Mouse (Mus musculus) adrenal gland, adult 10 weeks (tissue): ENCODE data around the gene Leng1. TPM values are rescaled to one million over a fixed set of nuclear protein-coding genes. Genes with fewer than 3 reads are reported as not detected.

ENCODE experiments used
- polyA plus RNA-seq: library from polyadenylated mRNA; stranded (reverse); fragments of 350-450 nt; fragmentation: Illumina TruSeq; extraction: RNeasy Lipid Tissue Mini Kit (QIAGEN cat#74804); gene quantifications from one replicate; pipeline ENCODE4 v1.2.3, GENCODE M21; 2014; ENCODE audit warnings: low read depth, low replicate concordance

Gene Leng1
- polyA plus RNA-seq, result 6.0 TPM

DNA sequence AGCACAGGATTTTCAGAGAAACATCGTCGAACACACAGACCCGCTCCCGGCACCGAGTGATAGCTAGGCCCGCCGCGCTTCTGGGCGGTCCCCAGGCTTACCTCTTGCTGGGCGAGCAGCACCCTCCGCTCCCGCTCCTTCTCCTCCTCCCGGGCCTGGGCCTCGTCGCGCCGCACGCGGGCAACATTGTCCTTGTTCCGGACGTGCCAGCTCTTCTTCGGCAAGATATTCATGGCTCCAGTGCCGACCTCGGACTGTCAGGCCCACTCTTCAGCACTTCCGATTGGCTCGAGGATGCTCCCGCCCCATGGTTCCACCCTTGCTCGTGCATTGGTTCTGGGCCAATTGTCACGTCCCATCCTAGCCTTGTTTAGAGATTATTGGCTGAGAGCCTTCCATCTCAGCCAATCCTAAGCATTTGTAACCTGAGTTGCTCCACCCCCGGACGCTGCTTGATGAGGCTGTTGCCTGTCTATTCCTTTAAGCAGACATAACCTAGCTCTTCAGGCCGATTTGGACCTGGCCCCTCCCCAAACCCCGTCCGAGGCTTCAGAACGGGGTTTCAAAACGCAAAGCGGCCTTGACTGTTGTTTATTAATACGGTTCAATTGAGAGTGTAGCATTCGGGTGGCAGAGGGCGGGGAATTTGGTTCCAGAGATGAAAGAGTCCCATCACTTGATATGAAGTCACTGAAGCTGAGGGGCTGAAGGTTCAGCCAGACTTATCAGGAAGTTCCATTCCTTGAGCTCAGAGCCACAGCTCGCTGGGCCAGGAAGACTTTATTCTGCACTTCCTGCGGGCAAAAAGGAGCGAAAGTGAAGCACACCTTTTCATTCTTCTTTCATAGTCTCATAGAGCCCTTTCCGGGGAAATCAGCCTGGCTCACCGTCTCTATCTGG lies at the start of gene Leng1:
Gene Leng1, minus strand, starts transcription at position 626 of the 900 bp plus-strand sequence.

GRCm38 (mm10) chr7:3703879-3704441 lies 38.3 kb upstream of the Leng1 start, which contains the start of gene Rps9:
Gene Rps9 (plus strand): TSS chr7:3703993.

DNA sequence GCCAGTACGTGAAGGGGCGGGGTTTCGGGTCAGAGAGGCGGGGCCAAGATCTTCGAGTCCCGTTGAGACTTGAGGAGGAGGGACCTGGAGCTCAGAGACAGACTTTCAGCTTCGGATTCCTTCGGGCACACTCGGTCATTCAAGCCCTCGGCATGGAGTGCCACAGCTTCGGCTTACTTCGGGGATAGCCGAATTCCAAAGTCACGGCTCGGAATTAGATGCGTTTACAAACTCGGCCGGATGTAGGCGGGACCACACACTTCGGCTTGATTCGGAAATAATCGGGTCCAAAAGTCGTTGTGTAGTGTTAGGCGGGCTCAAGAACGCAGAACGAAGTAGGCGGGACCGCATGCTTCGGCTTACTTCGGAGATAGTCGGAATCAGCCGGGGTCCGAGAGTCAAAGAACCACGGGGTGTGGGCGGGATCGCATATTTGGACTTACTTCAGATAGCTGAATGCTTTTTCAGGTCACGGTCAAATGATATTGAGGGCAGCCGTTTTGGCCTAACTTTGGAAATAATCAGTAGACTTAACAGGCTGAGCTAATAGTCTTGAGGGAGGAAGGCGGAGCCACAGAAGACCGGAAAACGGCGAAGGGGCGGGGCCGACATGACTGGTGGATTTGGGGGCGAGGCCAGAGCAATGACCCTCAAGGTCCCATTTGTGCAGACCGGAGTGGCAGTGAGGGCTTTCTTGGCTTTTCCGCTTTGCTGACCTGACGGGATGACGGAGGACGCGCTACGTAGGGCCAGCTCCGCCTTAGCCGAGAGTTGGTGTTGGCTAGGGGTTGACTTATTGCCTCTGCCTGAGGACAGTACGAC lies 27.6 kb upstream of the Leng1 start, which contains the start of gene Mboat7:
Gene Mboat7, minus strand, starts transcription at position 537 of the 822 bp plus-strand sequence.

GRCm38 (mm10) chr7:3692382-3692986 lies 26.8 kb upstream of the Leng1 start, which contains the start of gene Tsen34:
Gene Tsen34 (plus strand): TSS chr7:3692863.

DNA sequence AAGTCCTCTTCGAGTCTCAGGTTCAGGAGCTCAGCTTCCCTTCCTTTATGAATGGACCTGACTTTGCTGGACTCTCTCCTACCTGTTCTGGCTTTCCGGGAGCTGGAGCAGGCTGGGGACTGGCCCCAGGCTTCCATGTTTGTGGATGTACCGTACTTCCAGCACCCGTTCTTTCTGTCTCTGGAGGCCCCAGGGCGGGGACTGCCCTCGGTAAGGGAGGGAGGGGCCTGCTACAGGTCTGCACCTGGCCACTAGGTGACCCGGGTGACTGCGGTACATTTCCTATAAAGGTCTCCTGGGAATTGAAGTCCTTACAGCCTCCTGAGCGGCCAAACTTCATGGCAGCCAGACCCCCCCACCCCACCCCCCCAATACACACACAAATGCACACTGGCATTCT lies 11.7 kb upstream of the Leng1 start, which contains the start of gene Tmc4:
Gene Tmc4, minus strand, starts transcription at position 212 of the 400 bp plus-strand sequence.

GRCm38 (mm10) chr7:3644672-3645487 lies 20.8 kb downstream of the Leng1 start, which contains the start of gene Cnot3:
Gene Cnot3 (plus strand): TSS chr7:3645268.

GRCm38 (mm10) chr7:3629543-3630477 lies 35.8 kb downstream of the Leng1 start, which contains the start of the genes Tfpt and Prpf31:
Gene Tfpt (minus strand): TSS chr7:3629929.
Gene Prpf31 (plus strand): TSS chr7:3629985.

GRCm38 (mm10) chr7:3617242-3617995 lies 48.2 kb downstream of the Leng1 start, which contains the start of gene Ndufa3:
Gene Ndufa3 (plus strand): TSS chr7:3617373.

DNA sequence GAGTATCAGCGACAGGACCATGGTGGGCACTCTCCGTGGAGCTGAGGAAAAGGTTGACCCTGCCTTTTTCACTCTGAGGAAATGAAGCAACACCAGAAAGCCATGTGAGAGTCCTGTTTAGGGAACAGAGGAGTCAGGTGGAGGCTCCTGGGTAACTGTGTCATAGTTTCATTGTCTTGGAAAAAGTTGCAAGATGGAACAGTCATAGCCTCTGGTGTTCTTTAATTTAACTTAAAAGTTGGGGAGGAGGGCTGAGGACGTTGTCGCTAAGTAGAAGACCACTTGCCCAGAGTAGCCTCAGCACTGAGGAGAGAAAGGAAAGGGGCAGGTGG lies 49.6 kb downstream of the Leng1 start, which contains the start of gene Oscar:
Gene Oscar, minus strand, starts transcription at position 101 of the 332 bp plus-strand sequence.

Other genes starting within 250 kb of the Leng1 start
- gene Cacng6, start 241.6 kb downstream of the Leng1 start, polyA plus RNA-seq, result 1.0 TPM
- gene Tarm1, start 163.2 kb downstream of the Leng1 start, polyA plus RNA-seq, result not detected
- gene Oscar, start 49.7 kb downstream of the Leng1 start, polyA plus RNA-seq, result not detected
- 21.2 TPM for gene Ndufa3, start 48.5 kb downstream of the Leng1 start, polyA plus RNA-seq
- gene Tfpt, start 35.9 kb downstream of the Leng1 start, polyA plus RNA-seq, result 1.6 TPM
- gene Prpf31, start 35.9 kb downstream of the Leng1 start, polyA plus RNA-seq, result 23.3 TPM
- gene Cnot3, start 20.6 kb downstream of the Leng1 start, polyA plus RNA-seq, result 12.3 TPM
- 7.2 TPM for gene Tmc4, start 11.7 kb upstream of the Leng1 start, polyA plus RNA-seq
- 9.3 TPM for gene Tsen34, start 27.0 kb upstream of the Leng1 start, polyA plus RNA-seq
- gene Mboat7, start 27.7 kb upstream of the Leng1 start, polyA plus RNA-seq, result 61.1 TPM
- 11.8 TPM for gene Rps9, start 38.2 kb upstream of the Leng1 start, polyA plus RNA-seq
- gene Pirb, start 54.6 kb upstream of the Leng1 start, polyA plus RNA-seq, result 2.7 TPM
- not detected for gene Gm15448, start 159.8 kb upstream of the Leng1 start, polyA plus RNA-seq
- gene Pira2, start 179.2 kb upstream of the Leng1 start, polyA plus RNA-seq, result 0.58 TPM
- gene Gm14548, start 232.3 kb upstream of the Leng1 start, polyA plus RNA-seq, result not detected
- gene Lilra6, start 249.7 kb upstream of the Leng1 start, polyA plus RNA-seq, result not detected